Mouse (Mus musculus) liver, embryonic 16.5 days (tissue): ENCODE data around the gene Peli2. TPM values are rescaled to one million over a fixed set of nuclear protein-coding genes. Genes with fewer than 3 reads are reported as not detected.
A peak's percentile ranks its signal among the peaks of the same experiment; 100 is the strongest.

Experiments
- ATAC-seq: fragments of 200-750 bp; cut with Nextera tagmentation; 2 replicates; pipeline ENCODE4 v1.8.0; 2017; ENCODE audit warnings: low read depth, mild to moderate bottlenecking, moderate number of reproducible peaks, moderate library complexity
- H3K27ac ChIP-seq: fragments of 300-500 bp; sonication (generic); 2 replicates; pipeline ENCODE4 v1.5.1; 2014; ENCODE audit warnings: mild to moderate bottlenecking, low read length
- H3K27me3 ChIP-seq: fragments of 300-500 bp; sonication (generic); 2 replicates; pipeline ENCODE4 v1.6.1; 2014; ENCODE audit warnings: low read depth, low read length, mixed read lengths; ENCODE audit not compliant: control insufficient read depth, insufficient read depth
- H3K36me3 ChIP-seq: fragments of 300-500 bp; sonication (generic); 2 replicates; pipeline ENCODE4 v1.6.1; 2014; ENCODE audit warnings: mild to moderate bottlenecking; ENCODE audit not compliant: control insufficient read depth, insufficient read depth
- H3K4me1 ChIP-seq: fragments of 300-500 bp; sonication (generic); 2 replicates; pipeline ENCODE4 v1.6.1; 2014; ENCODE audit warnings: low read depth, low read length, mixed read lengths; ENCODE audit not compliant: control insufficient read depth
- H3K4me2 ChIP-seq: fragments of 300-500 bp; sonication (generic); 2 replicates; pipeline ENCODE4 v1.6.1; 2014; ENCODE audit warnings: low read depth, low read length, mixed read lengths
- H3K4me3 ChIP-seq: fragments of 300-500 bp; sonication (generic); 2 replicates; pipeline ENCODE4 v1.5.1; 2014; ENCODE audit warnings: low read depth, mild to moderate bottlenecking, low read length
- H3K9ac ChIP-seq: fragments of 300-500 bp; sonication (generic); 2 replicates; pipeline ENCODE4 v1.6.1; 2014; ENCODE audit warnings: low read depth, low read length
- H3K9me3 ChIP-seq: fragments of 300-500 bp; sonication (generic); replicated peaks from 2 replicates; pipeline ENCODE4 v1.6.1; 2016; ENCODE audit warnings: low read length; ENCODE audit not compliant: control insufficient read depth
- WGBS: fragments of 180-500 bp; shearing (Covaris S2); extraction: QIAGEN DNeasy Blood & Tissue Kit; methylation state at CpG from one replicate; pipeline ENCODE4 v1.1.7; 2014; ENCODE audit not compliant: insufficient replicate concordance; 5-methylcytosine and 5-hydroxymethylcytosine counted together
- polyA plus RNA-seq: library from polyadenylated mRNA; unstranded; fragments of >200 nt; fragmentation: Nextera tagmentation; extraction: Ambion mirVana; gene quantifications from 2 replicates; pipeline ENCODE4 v1.2.1, GENCODE M21; 2015

Peli2 gene
- polyA plus RNA-seq, 1 experiment from 2014 or later = 1.7 TPM

GRCm38 (mm10) chr14:48222051-48222450, 101.4 kb downstream of the Peli2 start:
- H3K27me3 ChIP-seq = no peaks in the 10 kb centered on the region
- no peak overlapping the region for H3K27ac ChIP-seq
- no peak overlapping the region for H3K9ac ChIP-seq
- no peak overlapping the region for H3K4me2 ChIP-seq
- no peaks in the 10 kb centered on the region for H3K36me3 ChIP-seq
- no peak for ATAC-seq
- WGBS = 68% methylated on average over 9 of the region's 9 CpGs
- H3K9me3 ChIP-seq = no peaks in the 10 kb centered on the region
- H3K4me1 ChIP-seq = no peaks in the 10 kb centered on the region
- no peak overlapping the region for H3K4me3 ChIP-seq

GRCm38 (mm10) chr14:48222684-48223083, 102.1 kb downstream of the Peli2 start:
- no peaks in the 10 kb centered on the region for H3K36me3 ChIP-seq
- ATAC-seq = no peak
- no peak overlapping the region for H3K27ac ChIP-seq
- H3K9me3 ChIP-seq = no peaks in the 10 kb centered on the region
- H3K9ac ChIP-seq = no peak overlapping the region
- no peaks in the 10 kb centered on the region for H3K27me3 ChIP-seq
- H3K4me2 ChIP-seq = no peak overlapping the region
- H3K4me1 ChIP-seq = no peaks in the 10 kb centered on the region
- 74% methylated on average over 9 of the region's 9 CpGs for WGBS
- no peak overlapping the region for H3K4me3 ChIP-seq

GRCm38 (mm10) chr14:48224203-48224602, 103.6 kb downstream of the Peli2 start:
- 63% methylated on average over 1 of the region's 1 CpGs for WGBS
- H3K27me3 ChIP-seq = no peaks in the 10 kb centered on the region
- no peaks in the 10 kb centered on the region for H3K36me3 ChIP-seq
- no peaks in the 10 kb centered on the region for H3K4me1 ChIP-seq
- no peak for ATAC-seq
- no peak overlapping the region for H3K9ac ChIP-seq
- H3K9me3 ChIP-seq = no peaks in the 10 kb centered on the region
- no peak overlapping the region for H3K4me3 ChIP-seq
- no peak overlapping the region for H3K4me2 ChIP-seq
- H3K27ac ChIP-seq = no peak overlapping the region

- no peaks in the 10 kb centered on the region for H3K36me3 ChIP-seq
- no peaks in the 10 kb centered on the region for H3K9me3 ChIP-seq
- 48% methylated on average over 5 of the region's 5 CpGs for whole genome bisulfite sequencing
- no peak for ATAC-seq
- no peaks in the 10 kb centered on the region for H3K4me1 ChIP-seq
- no peaks in the 10 kb centered on the region for H3K27me3 ChIP-seq
- H3K4me3 ChIP-seq = no peak overlapping the region
- no peak overlapping the region for H3K4me2 ChIP-seq
- H3K9ac ChIP-seq = no peak overlapping the region
- no peak overlapping the region for H3K27ac ChIP-seq
Measured at GRCm38 (mm10) chr14:48224861-48225300, 104.3 kb downstream of the Peli2 start.

GRCm38 (mm10) chr14:48225810-48226446, 105.3 kb downstream of the Peli2 start:
- Histone ChIP-seq H3K9ac (no peak overlapping the region), H3K36me3 (no peaks in the 10 kb centered on the region)

DNA sequence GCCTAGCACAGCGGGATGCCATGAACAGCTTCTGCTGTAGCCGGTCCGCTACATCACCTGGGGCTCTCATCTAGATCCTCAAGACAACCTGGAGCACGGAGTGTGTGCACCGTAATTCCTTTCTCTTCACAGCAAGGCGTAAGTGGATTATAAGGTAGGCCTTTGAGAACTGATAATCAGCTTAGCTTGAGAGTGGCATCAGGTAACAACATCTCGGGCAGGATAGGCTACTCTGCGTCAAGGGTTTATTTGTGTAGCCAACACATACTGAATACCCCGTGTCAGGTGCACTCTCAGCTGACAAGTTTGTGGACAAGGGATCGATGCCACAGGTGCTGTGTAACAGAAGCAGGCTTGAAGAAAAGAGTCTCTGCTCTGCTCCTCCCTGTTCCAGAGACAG, 106.1 kb downstream of the Peli2 start:
- H3K9ac ChIP-seq = no peak overlapping the region
- no peak for ATAC-seq
- WGBS = 74% methylated on average over 10 of the region's 10 CpGs
- H3K27ac ChIP-seq = no peak overlapping the region
- no peaks in the 10 kb centered on the region for H3K27me3 ChIP-seq
- H3K4me2 ChIP-seq = no peak overlapping the region
- H3K4me1 ChIP-seq = no peaks in the 10 kb centered on the region
- no peaks in the 10 kb centered on the region for H3K36me3 ChIP-seq
- H3K9me3 ChIP-seq = no peaks in the 10 kb centered on the region
- no peak overlapping the region for H3K4me3 ChIP-seq

More at GRCm38 (mm10) chr14:48225810-48226446, 105.3 kb downstream of the Peli2 start:
- H3K27ac ChIP-seq = no peak overlapping the region
- H3K27me3 ChIP-seq = no peaks in the 10 kb centered on the region
- no peak for ATAC-seq
- H3K4me3 ChIP-seq = no peak overlapping the region
- no peaks in the 10 kb centered on the region for H3K4me1 ChIP-seq
- no peak overlapping the region for H3K4me2 ChIP-seq
- no peaks in the 10 kb centered on the region for H3K9me3 ChIP-seq
- 52% methylated on average over 7 of the region's 7 CpGs for WGBS

- no peak for ATAC-seq
- no peak overlapping the region for H3K4me2 ChIP-seq
- H3K4me1 ChIP-seq = no peaks in the 10 kb centered on the region
- H3K27ac ChIP-seq = no peak overlapping the region
- no peaks in the 10 kb centered on the region for H3K27me3 ChIP-seq
- H3K9me3 ChIP-seq = no peaks in the 10 kb centered on the region
- no peak overlapping the region for H3K9ac ChIP-seq
- H3K36me3 ChIP-seq = no peaks in the 10 kb centered on the region
- 72% methylated on average over 20 of the region's 20 CpGs for WGBS
- no peak overlapping the region for H3K4me3 ChIP-seq
Measured at GRCm38 (mm10) chr14:48234785-48235519, 114.3 kb downstream of the Peli2 start.

- no peak for ATAC-seq
Measured at GRCm38 (mm10) chr14:48241335-48241734, 120.7 kb downstream of the Peli2 start.

DNA sequence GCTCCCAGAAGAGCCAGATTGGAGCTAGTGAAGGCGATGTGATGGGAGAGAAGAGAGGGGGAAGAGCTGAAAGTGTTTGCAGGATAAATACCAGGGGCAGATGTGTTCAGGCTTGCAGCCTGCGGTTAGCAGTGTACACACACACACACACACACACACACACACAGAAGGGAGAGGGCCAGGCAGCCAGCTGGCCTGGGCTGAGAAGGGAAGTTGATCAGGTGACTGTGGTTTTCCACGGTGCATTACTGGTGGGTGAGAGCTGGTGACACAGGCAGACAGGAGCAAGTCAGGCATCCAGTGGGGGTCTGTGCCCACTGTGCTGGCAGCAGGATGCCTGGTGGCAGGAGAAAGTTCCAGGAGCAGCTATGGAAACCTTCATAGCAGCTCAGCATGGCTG, 125.6 kb downstream of the Peli2 start:
- H3K4me3 ChIP-seq = no peak overlapping the region
- no peaks in the 10 kb centered on the region for H3K36me3 ChIP-seq
- H3K9me3 ChIP-seq = no peaks in the 10 kb centered on the region
- H3K27me3 ChIP-seq = no peaks in the 10 kb centered on the region
- peak; percentile 50 for ATAC-seq
- no peak overlapping the region for H3K9ac ChIP-seq
- H3K4me1 ChIP-seq = no peaks in the 10 kb centered on the region
- no peak overlapping the region for H3K27ac ChIP-seq
- 4% methylated on average over 3 of the region's 3 CpGs for WGBS
- H3K4me2 ChIP-seq = no peak overlapping the region

More at GRCm38 (mm10) chr14:48241335-48241734, 120.7 kb downstream of the Peli2 start:
- Histone ChIP-seq H3K36me3 (no peaks in the 10 kb centered on the region), H3K4me3 (no peak overlapping the region), H3K9me3 (no peaks in the 10 kb centered on the region), H3K4me2 (no peak overlapping the region), H3K27me3 (no peaks in the 10 kb centered on the region), H3K27ac (no peak overlapping the region), H3K4me1 (no peaks in the 10 kb centered on the region), H3K9ac (no peak overlapping the region)
- WGBS = 68% methylated on average over 7 of the region's 7 CpGs
